Mouse (Mus musculus): ENCODE data around the gene Tmem44.
"Not testable (repeated sequence)": the region's sequence is repeated elsewhere in the genome, so short reads cannot be mapped to it uniquely, and the experiment has no call there.

The Tmem44 gene

DNA sequence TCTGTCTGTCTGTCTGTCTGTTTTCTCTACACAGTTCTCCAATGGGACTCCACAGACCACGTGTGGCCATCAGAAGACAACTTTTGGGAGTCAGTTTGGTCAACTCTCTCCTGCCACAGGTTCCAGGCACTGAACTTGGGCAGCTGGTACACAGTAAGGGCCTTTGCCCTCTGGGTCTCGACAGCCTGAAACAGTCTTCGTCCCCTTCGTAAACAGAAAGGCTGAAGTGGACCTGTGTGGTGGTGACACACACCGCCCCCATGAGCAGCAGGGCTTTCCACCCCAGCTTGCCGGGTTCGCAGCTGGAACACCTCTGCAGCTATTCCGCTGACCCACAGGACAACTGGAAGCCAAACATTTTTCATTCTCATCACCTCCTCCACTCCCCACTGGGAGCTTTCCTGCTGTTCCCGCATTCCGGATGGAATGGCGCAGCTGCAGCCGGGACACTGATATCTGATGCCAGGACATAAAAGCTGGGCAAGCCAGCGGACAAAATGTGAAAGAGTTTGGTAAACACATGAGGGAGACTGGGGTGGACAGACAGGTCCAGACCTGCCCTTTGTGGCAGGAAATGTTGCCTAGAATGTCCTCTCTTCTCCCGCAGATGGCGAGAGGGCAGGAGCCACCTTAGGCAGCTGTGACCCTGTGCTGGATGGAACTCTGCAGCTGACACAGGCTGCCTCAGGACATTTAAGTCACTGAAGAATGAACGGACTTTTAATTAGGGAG lies 51.4 kb downstream of the Tmem44 start:
- no peak for DNase-seq (ENCODE audit: low read depth, low spot score)

GRCm38 (mm10) chr16:30497307-30497706 lies 53.3 kb downstream of the Tmem44 start:
- DNase-seq (ENCODE audit: low read depth, low spot score), result no peak

DNA sequence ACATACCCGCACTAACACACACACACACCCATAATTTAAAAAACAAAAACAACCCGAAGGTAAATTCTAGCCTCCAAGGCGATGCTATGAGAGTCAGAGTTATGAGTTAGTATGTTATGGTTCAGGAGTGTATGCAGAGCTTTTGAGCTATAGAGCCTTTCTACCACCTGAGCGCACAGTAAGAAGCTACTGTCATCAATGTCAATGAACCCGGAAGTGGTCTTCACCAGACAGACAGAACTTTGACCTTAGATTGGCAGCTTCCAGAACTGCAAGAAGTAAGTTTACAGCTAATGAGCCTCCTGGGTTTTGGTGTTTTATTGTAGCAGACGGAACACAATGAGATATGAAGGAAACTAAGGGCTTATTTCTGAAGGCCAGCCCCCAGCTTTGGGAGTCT lies 55.8 kb downstream of the Tmem44 start:
- no peak for DNase-seq (ENCODE audit: low read depth, low spot score)

DNA sequence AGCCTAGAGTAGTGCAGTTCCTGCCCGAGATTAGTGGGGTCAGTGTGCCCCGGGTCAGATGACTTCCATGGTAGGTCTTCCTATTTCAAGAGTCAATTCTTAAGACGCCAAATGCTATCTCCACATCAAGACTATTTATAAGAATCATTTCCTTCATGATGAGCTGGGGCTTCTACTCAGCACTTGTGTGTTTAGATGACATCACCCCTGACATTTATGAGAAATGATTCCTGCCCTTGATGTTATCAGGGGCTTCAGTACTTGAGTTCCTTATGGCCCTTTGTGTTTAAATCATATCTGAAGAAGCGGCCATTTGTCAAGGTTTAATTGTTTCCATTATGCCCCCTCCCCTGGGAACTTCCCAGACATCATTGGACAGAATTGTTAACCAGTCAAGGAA lies 58.9 kb downstream of the Tmem44 start:
- no peak for DNase-seq (ENCODE audit: low read depth, low spot score)

DNA sequence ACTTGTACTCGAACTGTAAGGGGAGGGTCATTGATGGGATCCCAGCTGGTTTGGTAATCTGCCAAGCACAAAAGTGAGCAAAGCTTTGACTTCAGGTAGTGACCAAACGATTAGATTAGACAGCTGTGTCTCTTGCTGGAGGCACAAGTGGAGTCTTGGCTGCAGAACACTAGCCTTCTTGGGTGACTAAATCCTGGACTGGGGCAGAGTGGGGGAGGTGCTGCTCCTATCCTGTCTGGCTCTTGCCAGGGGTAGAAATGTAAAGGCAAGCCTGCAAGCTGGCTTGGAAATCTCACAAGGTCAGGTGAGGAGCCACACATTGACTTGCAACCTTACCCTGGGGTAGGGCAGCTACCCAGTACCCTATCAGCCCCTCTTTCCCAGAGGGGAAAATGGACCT lies 59.9 kb downstream of the Tmem44 start:
- DNase-seq (ENCODE audit: low read depth, low spot score), result no peak

DNA sequence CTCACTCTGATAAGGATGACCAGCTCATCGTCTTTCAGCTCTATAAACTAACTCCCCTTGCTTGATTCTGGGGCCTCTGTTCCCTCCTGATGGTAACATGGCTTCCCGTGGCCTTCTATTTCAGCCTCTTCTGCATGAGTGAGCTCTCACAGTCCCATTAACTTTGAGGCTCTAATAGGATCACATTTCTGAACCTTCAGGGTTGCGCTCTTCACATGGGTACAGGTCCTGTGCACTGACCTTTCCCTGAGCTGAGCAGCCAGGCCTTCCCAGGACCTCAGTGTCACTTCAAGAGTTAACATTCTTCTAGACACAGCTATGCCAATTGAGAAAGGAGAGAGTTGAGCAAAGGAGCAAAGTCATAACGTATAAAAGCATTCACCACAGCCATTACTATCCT lies 60.3 kb downstream of the Tmem44 start:
- no peak for DNase-seq (ENCODE audit: low read depth, low spot score)

- no peak for DNase-seq (ENCODE audit: low read depth, low spot score)
These were observed 61.0 kb downstream of the Tmem44 start for GRCm38 (mm10) chr16:30489662-30490061.

DNA sequence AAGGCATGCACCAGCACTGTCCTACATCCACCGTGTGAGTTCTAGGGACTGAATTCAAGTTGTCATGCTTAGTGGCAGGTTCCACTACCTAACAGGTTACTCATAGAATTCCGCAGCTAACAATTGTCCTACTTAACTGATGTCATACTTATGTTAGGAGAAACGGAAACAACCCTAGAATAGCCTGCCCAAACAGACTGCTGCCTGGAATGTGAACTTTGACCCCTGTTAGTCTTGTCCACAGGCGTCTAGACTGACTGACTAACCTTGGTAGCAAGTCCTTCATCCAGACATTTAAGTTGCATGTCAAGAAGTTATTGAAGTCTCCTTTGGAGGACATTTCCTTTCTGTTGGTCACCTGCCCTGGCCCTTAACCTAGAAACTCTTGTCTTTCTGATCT lies 64.1 kb downstream of the Tmem44 start:
- DNase-seq (ENCODE audit: low read depth, low spot score), result no peak

- DNase-seq (ENCODE audit: low read depth, low spot score), result no peak
These were observed 72.9 kb downstream of the Tmem44 start for GRCm38 (mm10) chr16:30477791-30478190.

DNA sequence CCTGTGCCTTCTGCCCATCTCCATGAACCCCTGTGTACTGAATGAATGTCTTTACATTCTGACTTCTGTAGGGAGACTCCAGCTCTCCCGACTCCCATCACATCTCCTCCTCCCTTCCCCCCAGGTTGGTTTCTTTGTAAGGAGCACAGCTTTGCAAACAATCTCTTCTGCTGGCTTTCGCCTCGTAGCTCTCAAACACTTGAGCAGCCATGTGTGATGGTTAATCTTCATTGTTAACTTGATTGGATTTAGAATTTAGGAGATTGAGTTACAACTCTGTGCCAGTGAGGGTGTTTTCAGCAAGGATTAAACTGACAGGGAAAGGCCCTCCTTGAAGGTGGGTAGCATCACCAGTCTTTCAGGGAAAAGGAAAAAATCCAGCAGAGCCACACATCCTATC lies 73.6 kb downstream of the Tmem44 start:
- DNase-seq (ENCODE audit: low read depth, low spot score), result no peak

- DNase-seq (ENCODE audit: low read depth, low spot score), result peak; percentile 67
These were observed 74.8 kb downstream of the Tmem44 start for GRCm38 (mm10) chr16:30475633-30476461.

DNA sequence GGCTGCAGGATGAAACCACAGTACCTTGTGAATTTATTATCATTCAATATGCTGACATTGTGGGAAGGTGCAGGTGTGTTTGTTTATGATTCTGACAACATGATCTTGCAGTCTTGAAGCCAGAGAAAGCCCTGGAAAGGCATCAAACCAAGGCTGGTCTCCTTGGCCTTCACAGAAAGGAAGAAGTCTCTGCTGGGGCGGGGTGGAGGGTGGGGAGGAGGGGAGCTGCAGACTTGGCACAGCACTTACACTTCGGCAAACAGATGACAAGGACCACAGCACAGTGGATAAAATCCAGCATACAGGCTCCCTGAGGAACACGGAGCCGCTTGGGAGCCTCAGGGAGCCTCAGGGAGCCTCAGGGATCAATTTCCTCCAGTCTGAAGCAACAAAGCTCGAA lies 78.2 kb downstream of the Tmem44 start:
- no peak for DNase-seq (ENCODE audit: low read depth, low spot score)

DNA sequence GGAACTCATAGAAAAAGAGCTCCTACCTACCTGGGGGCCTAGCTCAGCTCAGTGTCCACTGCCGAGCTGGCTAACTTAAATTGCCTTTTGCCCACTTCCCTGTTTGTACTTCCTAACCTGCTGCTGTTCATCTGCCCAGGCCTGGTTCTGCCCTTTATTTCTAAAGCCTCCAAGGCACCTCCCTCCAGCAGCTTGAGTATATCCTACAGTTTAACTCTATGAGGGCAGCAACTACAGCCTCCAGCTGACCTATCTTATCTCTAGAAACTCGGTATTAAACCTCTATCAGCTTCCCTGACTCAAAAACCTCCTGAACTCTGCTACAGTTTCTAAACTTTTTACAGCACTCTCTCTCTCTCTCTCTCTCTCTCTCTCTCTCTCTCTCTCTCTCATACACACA lies 78.7 kb downstream of the Tmem44 start:
- no peak for DNase-seq (ENCODE audit: low read depth, low spot score)

DNA sequence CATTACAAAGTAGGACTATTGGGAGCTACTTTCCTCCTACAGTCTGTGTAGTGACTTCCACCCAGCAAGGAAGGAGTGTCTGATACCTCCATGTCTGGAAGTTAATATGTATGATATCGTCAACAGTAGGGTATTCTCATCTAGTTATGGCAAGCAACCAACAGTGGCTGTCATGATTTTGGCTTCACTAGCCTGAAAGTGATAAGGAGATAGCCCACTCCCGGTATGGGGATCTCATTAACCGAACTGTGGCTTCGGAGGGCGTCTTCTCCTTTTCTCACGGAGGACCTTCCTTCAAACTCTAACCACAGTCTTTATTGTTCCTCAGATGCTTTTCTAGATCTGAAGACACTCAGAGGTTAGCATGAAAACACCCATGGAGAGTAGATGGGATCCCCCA lies 81.7 kb downstream of the Tmem44 start:
- DNase-seq (ENCODE audit: low read depth, low spot score), result no peak

- no peak for DNase-seq (ENCODE audit: low read depth, low spot score)
These were observed 84.9 kb downstream of the Tmem44 start for GRCm38 (mm10) chr16:30465680-30466298.

DNA sequence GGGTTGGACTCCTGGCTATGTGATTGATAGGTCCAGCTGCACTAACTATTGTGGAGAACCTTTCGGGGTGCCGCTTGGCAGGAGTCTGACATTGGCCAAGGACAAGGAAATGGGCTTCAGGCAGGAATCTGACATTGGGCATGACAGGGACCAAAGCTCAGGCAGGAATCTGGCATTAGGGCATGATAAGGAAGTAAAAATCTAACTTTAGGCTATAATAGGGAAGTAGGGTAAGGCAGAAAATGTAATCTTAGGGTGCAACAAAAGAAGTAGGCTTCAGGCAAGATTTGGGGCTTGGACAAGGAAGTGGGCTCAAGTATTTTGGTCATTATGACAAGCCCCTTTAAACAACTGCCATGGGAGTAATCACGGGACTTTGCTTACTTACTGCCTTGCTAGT lies 85.9 kb downstream of the Tmem44 start:
- DNase-seq (ENCODE audit: low read depth, low spot score), result not testable (repeated sequence)
